Mouse (Mus musculus) heart, postnatal 0 days (tissue): Measurements from ENCODE around the gene Cyp2b19. TPM values are rescaled to one million over a fixed set of nuclear protein-coding genes. Genes with fewer than 3 reads are reported as not detected.
"Not testable (repeated sequence)": the region's sequence is repeated elsewhere in the genome, so short reads cannot be mapped to it uniquely, and the experiment has no call there.

Experiments used
- ATAC-seq: fragments of 200-750 bp; cut with Nextera tagmentation; 2 replicates; pipeline ENCODE4 v1.8.0; 2017; ENCODE audit warnings: low read depth, moderate number of reproducible peaks, moderate library complexity; ENCODE audit not compliant: insufficient read depth
- DNase-seq: peaks from one replicate; pipeline ENCODE4 v3.0.0-alpha.2; 2016; ENCODE audit warnings: low spot score
- H3K27ac ChIP-seq: fragments of 300-500 bp; sonication (generic); 2 replicates; pipeline ENCODE4 v1.5.1; 2014; ENCODE audit warnings: low read depth, mild to moderate bottlenecking
- H3K27me3 ChIP-seq: fragments of 300-500 bp; sonication (generic); 2 replicates; pipeline ENCODE4 v1.6.1; 2014; ENCODE audit warnings: low read length, mixed read lengths; ENCODE audit not compliant: control insufficient read depth, insufficient read depth
- H3K36me3 ChIP-seq: fragments of 300-500 bp; sonication (generic); replicated peaks from 2 replicates; pipeline ENCODE4 v1.6.1; 2014; ENCODE audit warnings: low read length, mixed read lengths; ENCODE audit not compliant: control insufficient read depth, insufficient read depth
- H3K4me1 ChIP-seq: fragments of 300-500 bp; sonication (generic); 2 replicates; pipeline ENCODE4 v1.6.1; 2014; ENCODE audit warnings: antibody characterized with exemption; ENCODE audit not compliant: control insufficient read depth, insufficient read depth
- H3K4me2 ChIP-seq: fragments of 300-500 bp; sonication (generic); 2 replicates; pipeline ENCODE4 v1.6.1; 2014; ENCODE audit warnings: low read depth, mild to moderate bottlenecking, low read length, moderate library complexity
- H3K4me3 ChIP-seq: fragments of 300-500 bp; sonication (generic); 2 replicates; pipeline ENCODE4 v1.5.1; 2014; ENCODE audit warnings: low read depth, low read length
- H3K9ac ChIP-seq: fragments of 300-500 bp; sonication (generic); replicated peaks from 2 replicates; pipeline ENCODE4 v1.6.1; 2014; ENCODE audit warnings: low read depth, low read length, mixed read lengths
- H3K9me3 ChIP-seq: fragments of 300-500 bp; sonication (generic); replicated peaks from 2 replicates; pipeline ENCODE4 v1.6.1; 2016; ENCODE audit warnings: low read length; ENCODE audit not compliant: control insufficient read depth
- CTCF ChIP-seq: IDR thresholded peaks from 2 replicates; pipeline ENCODE4 v1.5.1; 2016; ENCODE audit warnings: antibody characterized with exemption, control low read depth, low read depth
- EP300 ChIP-seq: IDR thresholded peaks from 2 replicates; pipeline ENCODE4 v1.6.1; 2016; ENCODE audit warnings: antibody characterized with exemption, low read depth
- WGBS: fragments of 180-500 bp; shearing (Covaris S2); extraction: QIAGEN DNeasy Blood & Tissue Kit; methylation state at CpG from one replicate; pipeline ENCODE4 v1.1.7; 2014; 5-methylcytosine and 5-hydroxymethylcytosine counted together
- polyA plus RNA-seq: library from polyadenylated mRNA; unstranded; fragments of >200 nt; fragmentation: Nextera tagmentation; extraction: Ambion mirVana; gene quantifications from 2 replicates; pipeline ENCODE4 v1.2.1, GENCODE M21; 2015
- total RNA-seq: library from RNA; depleted of rRNA; stranded (reverse); fragments of >200 nt; gene quantifications from 2 replicates; pipeline ENCODE4 v1.2.3, GENCODE M21; 2014; ENCODE audit warnings: low replicate concordance

Gene Cyp2b19
- total and polyA plus RNA-seq, 2 experiments from 2014 or later, result not detected

- ATAC-seq, result peak; percentile 62; the same call in 1 of the 2 replicates
These were observed 23.0 kb downstream of the Cyp2b19 start for GRCm38 (mm10) chr7:26779799-26780416.

GRCm38 (mm10) chr7:26780510-26780909 is 23.6 kb downstream of the Cyp2b19 start:
- no peaks in the 10 kb centered on the region for H3K9me3 ChIP-seq
- ATAC-seq, result no peak
- no peak for DNase-seq
- no peak overlapping the region for H3K9ac ChIP-seq
- TF ChIP-seq CTCF, result no peak
- H3K4me3 ChIP-seq, result no peak overlapping the region
- H3K36me3 ChIP-seq, result no peaks in the 10 kb centered on the region
- no peaks in the 10 kb centered on the region for H3K27me3 ChIP-seq
- H3K27ac ChIP-seq, result no peak overlapping the region
- 6% methylated on average over 11 of the region's 11 CpGs for WGBS
- no peak overlapping the region for H3K4me2 ChIP-seq
- H3K4me1 ChIP-seq, result no peaks in the 10 kb centered on the region

More at GRCm38 (mm10) chr7:26779799-26780416, 23.0 kb downstream of the Cyp2b19 start:
- 81% methylated on average over 5 of the region's 5 CpGs for WGBS
- H3K9me3 ChIP-seq, result no peaks in the 10 kb centered on the region
- H3K36me3 ChIP-seq, result no peaks in the 10 kb centered on the region
- no peak for TF ChIP-seq CTCF
- TF ChIP-seq EP300, result no peak
- H3K27me3 ChIP-seq, result no peaks in the 10 kb centered on the region
- H3K9ac ChIP-seq, result no peak overlapping the region
- no peak for DNase-seq
- no peak overlapping the region for H3K27ac ChIP-seq
- H3K4me2 ChIP-seq, result no peak overlapping the region
- H3K4me3 ChIP-seq, result no peak overlapping the region
- H3K4me1 ChIP-seq, result no peaks in the 10 kb centered on the region

- Histone ChIP-seq H3K4me1 (no peaks in the 10 kb centered on the region), H3K4me2 (no peak overlapping the region), H3K27ac (no peak overlapping the region), H3K36me3 (no peaks in the 10 kb centered on the region), H3K9ac (no peak overlapping the region), H3K9me3 (no peaks in the 10 kb centered on the region), H3K4me3 (no peak overlapping the region), H3K27me3 (no peaks in the 10 kb centered on the region)
- 22% methylated on average over 8 of the region's 8 CpGs for WGBS
- DNase-seq, result no peak
- TF ChIP-seq CTCF (no peak), EP300 (no peak)
- no peak for ATAC-seq
These were observed 24.2 kb downstream of the Cyp2b19 start for GRCm38 (mm10) chr7:26780998-26781766.

GRCm38 (mm10) chr7:26781767-26782131 is 24.8 kb downstream of the Cyp2b19 start:
- Histone ChIP-seq H3K36me3 (no peaks in the 10 kb centered on the region), H3K4me3 (no peak overlapping the region), H3K4me1 (no peaks in the 10 kb centered on the region), H3K9ac (no peak overlapping the region), H3K27ac (no peak overlapping the region), H3K9me3 (no peaks in the 10 kb centered on the region), H3K27me3 (no peaks in the 10 kb centered on the region), H3K4me2 (no peak overlapping the region)
- no peak for ATAC-seq
- WGBS, result 31% methylated on average over 8 of the region's 8 CpGs
- TF ChIP-seq EP300 (no peak), CTCF (no peak)
- no peak for DNase-seq

- Histone ChIP-seq H3K4me2 (no peak overlapping the region), H3K9me3 (no peaks in the 10 kb centered on the region), H3K9ac (no peak overlapping the region), H3K4me3 (no peak overlapping the region), H3K27ac (no peak overlapping the region), H3K27me3 (no peaks in the 10 kb centered on the region), H3K4me1 (no peaks in the 10 kb centered on the region), H3K36me3 (no peaks in the 10 kb centered on the region)
- TF ChIP-seq EP300 (no peak), CTCF (no peak)
- WGBS, result 35% methylated on average over 5 of the region's 5 CpGs
- DNase-seq (no peak), ATAC-seq (no peak)
These were observed 26.2 kb downstream of the Cyp2b19 start for GRCm38 (mm10) chr7:26783163-26783562.

- H3K4me1 ChIP-seq, ATAC-seq, H3K9me3 ChIP-seq, H3K36me3 ChIP-seq, DNase-seq, H3K27ac ChIP-seq, H3K9ac ChIP-seq, H3K4me3 ChIP-seq, H3K27me3 ChIP-seq, H3K4me2 ChIP-seq: not testable (repeated sequence)
- 40% methylated on average over 1 of the region's 1 CpGs for WGBS
These were observed 29.1 kb downstream of the Cyp2b19 start for GRCm38 (mm10) chr7:26786013-26786412.
